ENCODE assay signal across 17 mouse cellular contexts in the genomic region with DNA sequence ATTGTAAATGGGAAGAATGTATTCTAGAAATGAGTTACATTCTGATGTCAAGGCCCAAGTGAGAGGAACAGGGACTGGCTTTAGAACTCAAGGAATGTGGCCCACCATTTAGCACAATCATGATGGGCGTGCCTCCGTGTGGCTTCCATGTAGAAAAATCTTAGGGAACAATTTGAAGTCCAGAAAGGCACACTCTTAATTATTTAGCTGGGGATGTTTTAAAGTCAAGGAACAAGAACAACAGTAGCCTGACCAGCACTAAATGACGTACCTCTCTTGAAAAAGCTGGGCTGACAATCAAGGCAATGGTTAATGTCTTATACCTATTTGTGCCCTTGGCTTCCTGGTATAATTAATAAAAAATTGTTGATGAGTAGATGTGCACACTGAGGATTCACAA. TPM values are rescaled to one million over a fixed set of nuclear protein-coding genes. Genes with fewer than 3 reads are reported as not detected.
DNase-seq lines count a peak whose midpoint lies in the region; TF ChIP-seq lines count a peak whose summit lies in the region.
"Had no signal": no experiment of that assay in that cellular context is flagged by ENCODE, and none has a peak within 500 bp of the region (broad histone marks: within the 10 kb centered on the region; RNA-seq: fewer than 3 reads in every experiment).

No protein-coding gene starts in this region.

- no peak for TF ChIP-seq CTCF in kidney, adult 2 months (conservative IDR thresholded peaks at IDR 0.05; ENCODE audit: insufficient read depth, insufficient read length, low read depth, low read length)

- 76% methylated on average over 3 of the region's 3 CpGs for WGBS in kidney, adult 2 months

- no peaks in the 10 kb centered on the region for H3K27me3 ChIP-seq in kidney, adult 2 months (replicated peaks; ENCODE audit: control insufficient read depth, insufficient read depth, low read length)
- H3K27me3 ChIP-seq: CH12.LX, Patski had no signal

- H3K36me3 ChIP-seq in kidney, adult 2 months (ENCODE audit: control insufficient read depth, insufficient read depth, low read length) = no peaks in the 10 kb centered on the region
- H3K36me3 ChIP-seq: G1E had no signal

- H3K27ac ChIP-seq in kidney, adult 2 months (ENCODE audit: insufficient read depth, low read depth, low read length) = peak overlapping the region; percentile 88

- no peak overlapping the region for H3K4me3 ChIP-seq in kidney, adult 2 months (ENCODE audit: insufficient read depth, low read depth, low read length)

- peak; percentile 56 for DNase-seq in kidney, adult 2 months
- no peak for DNase-seq in kidney, postnatal 14 days
- DNase-seq in kidney, adult 9 months = peak; percentile 63
- no peak for DNase-seq in kidney, adult 8-10 months
- DNase-seq: adrenal gland, adult 2 months; adrenal gland, adult 8-10 months; adrenal gland, postnatal 10 days; adrenal gland, postnatal 14 days; adrenal gland, postnatal 25 days; adrenal gland, postnatal 36 days; B cell, adult 2 months; cerebellum, adult 11 months; cerebellum, adult 11-12 months; cerebellum, adult 18-20 months had no signal

- TF ChIP-seq POLR2A in kidney, adult 2 months (IDR thresholded peaks at IDR 0.05; ENCODE audit: low read depth, low read length) = no peak

- H3K4me1 ChIP-seq in kidney, adult 2 months (ENCODE audit: control insufficient read depth, insufficient read depth, low read length) = 0 out of 2 replicates have a peak, but pooled peaks cover 5% of the 10 kb centered on the region

RNA-seq across cellular contexts. Expression of a gene that starts 25.1 kb away (rescaled TPM):
- polyA plus RNA-seq in kidney, adult 2 months (2012; rRNA removed) = 13.3 and 14.8 TPM in 2 replicates

Comparison
In these comparisons a context has a peak if more than half of its experiments do, and no peak if none do; other contexts are left out.
1. DNase-seq: peak in kidney, adult 2 months (single experiment) and kidney, adult 9 months (single experiment); none in kidney, postnatal 14 days (single experiment) and kidney, adult 8-10 months (0 of 2).